Mouse (Mus musculus) telencephalon, adult 2 months (tissue): ENCODE results near the gene Mta1.

Experiments used
- DNase-seq: peaks from one replicate; pipeline ENCODE4 v3.0.0-alpha.2; 2011; ENCODE audit warnings: low read depth, low spot score

Mta1 gene

DNA sequence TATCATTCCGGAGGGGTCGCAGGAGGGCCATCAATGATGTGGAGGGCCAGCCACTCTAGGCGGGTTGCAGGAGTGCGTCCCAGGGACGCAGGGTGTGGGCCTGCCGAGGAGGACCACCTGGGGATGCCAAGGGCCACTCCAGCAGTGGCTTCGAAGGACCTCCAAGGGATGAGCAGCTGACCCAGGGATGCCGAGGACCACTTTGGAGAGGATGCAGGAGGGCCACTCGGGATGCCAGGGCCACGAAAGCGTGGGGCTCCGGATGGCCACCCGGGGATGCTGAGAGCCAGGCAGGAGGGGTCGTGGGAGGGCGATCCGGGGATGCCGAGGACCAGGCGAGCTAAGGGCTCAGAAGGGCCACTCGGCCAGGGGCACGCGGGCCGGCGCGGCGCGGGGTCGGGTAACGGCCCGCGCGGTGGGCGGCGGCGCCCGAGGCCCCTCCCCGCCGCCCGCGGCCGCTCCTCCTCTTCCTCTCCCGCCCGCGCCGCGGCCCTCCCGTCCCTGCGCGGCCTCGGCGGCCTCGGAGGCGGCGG is at the start of gene Mta1:
Gene Mta1, plus strand, starts transcription at position 530 of the 533 bp plus-strand sequence.
- no peak for DNase-seq

DNA sequence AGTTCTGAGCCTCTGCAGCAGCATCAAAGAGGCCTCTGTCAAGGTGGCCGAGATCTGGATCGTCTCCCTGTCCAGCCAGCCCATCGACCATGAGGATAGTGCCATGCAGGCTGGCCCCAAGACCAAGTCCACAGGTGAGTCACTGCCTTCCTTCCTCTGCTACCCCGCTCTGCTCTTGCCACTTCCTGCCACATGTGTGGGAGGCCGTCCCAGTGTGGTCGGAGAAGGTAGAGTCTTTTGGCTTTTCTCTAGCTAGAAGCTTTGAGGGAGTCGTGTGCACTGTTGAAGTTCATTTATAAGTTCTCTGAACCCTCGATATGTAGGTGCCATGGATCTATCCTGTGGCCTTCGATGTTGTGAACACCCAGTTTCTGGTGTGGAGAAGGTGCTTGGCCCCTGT is 48.2 kb upstream of the Mta1 start:
- DNase-seq: no peak

DNA sequence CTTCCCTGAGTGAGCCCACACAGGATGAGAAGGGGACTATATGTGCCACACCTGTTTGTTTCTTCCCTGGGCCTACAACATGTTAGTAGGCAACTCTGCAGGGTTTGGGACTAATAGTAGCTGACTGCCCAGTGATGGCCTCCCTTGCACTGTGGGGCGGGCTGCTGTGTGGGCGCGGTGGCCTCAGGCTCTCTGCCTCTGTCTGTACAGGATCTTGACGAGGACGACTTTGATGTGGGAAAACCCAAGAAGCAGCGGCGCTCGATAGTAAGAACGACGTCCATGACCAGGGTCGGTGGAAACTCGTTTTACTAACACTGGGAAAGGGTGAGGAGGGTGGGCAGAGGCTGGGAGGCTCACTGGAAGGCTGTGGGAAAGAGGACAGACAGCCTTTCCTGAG is 47.4 kb upstream of the Mta1 start:
- no peak for DNase-seq

DNA sequence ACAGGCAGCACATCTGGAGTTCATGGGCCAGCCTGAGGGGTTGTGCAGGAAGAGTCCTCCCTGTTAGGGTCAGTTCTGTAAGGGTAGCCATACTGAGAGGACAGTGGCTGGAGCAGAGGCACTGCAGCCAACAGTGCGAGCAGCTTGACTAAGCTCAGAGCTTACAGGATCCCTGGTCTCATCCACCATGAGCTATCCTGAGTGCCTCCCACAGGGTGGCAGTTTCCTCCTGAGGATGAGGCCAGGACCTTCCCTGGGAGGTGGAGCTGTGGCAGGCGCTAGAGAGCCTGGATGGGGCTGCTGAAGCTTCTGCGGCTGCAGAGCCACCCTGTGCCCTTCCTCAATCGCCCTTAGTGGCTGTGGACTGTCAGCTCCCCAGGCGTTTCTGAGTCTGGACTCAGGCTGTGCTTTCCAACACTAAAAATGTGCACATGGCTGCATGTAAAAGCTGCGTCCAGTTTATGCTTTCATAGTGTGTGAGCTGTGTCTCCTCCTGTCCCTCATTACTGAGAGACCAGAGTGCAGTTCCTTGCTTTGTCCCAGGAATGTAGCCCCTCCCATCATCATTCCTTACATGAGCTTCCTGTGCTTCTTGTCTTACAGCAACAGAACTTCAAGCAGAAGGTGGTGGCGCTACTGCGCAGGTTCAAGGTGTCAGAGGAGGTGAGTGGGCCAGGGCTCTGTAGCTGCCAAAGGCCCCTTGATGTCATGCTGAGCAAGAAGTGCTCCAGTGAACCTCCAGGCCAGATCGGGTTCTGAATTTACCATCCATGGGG is 46.3 kb upstream of the Mta1 start:
- DNase-seq: no peak

DNA sequence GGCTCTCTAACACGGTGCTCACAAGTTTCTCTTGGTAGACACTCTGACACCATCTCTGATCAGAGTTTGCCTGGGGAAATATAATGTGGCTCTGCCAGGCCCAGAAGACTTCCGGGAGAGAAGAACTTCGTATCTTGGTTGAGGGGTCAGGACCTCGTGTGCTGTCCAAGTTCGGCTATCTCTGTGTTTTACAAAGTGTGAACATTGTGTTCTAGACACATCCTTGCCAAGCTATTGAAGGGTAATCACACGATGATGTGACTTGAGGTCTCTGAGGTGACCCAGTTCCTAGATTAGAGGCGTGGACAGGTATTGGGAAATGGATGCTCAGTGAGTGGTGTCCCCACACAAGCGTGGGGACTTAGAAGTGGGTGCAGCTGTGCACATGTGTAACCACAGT is 42.0 kb upstream of the Mta1 start:
- DNase-seq: no peak

DNA sequence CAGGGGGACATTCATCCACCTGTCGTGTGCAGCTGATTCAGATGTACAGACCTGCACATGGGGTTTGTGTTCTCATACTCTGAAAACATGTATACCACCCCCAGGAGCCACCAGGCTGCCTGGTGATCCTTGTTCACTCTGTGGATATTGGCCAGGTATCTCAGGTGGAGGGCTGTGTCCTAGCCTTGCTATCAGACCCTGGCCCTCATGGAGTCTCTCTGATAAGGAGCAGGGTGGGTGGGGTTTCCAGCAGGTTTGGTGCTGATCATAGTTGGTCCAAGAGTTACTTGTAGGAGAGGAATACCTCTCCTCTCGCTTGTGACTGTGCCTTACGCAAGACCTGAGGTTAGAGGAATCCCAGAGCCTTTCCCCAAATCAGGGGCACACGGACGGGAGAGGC is 37.9 kb upstream of the Mta1 start:
- no peak for DNase-seq

DNA sequence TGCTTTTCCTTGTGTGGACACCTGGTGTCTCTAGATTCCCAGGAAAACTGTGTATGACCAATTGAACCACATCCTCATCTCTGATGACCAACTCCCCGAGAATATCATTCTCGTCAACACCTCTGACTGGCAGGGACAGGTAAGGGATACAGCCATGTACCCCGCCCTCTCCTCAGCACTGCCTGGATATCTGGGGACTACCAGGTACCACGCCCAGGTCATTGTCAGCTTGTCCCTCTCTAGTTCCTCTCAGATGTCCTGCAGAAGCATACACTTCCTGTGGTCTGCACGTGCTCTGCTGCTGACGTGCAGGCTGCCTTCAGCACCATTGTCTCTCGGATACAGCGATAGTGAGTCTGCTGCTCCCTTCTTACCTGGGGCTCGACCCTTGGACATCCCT is 36.5 kb upstream of the Mta1 start:
- DNase-seq: no peak

DNA sequence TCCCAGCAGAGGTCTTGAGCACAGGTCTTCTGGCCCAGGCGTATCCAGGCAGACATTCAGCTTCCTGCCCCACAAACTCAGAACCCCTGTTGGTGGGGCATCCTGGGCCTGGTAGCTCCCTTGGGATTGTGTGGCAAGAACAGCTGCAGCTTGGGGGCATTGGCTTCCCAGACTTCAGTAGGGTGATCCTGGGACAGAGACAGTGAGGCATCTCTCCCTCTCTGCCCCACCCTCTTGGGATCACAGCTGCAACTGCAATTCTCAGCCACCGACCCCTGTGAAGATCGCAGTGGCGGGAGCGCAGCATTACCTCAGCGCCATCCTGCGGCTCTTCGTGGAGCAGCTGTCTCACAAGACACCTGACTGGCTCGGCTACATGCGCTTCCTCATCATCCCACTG is 35.9 kb upstream of the Mta1 start:
- DNase-seq: no peak

DNA sequence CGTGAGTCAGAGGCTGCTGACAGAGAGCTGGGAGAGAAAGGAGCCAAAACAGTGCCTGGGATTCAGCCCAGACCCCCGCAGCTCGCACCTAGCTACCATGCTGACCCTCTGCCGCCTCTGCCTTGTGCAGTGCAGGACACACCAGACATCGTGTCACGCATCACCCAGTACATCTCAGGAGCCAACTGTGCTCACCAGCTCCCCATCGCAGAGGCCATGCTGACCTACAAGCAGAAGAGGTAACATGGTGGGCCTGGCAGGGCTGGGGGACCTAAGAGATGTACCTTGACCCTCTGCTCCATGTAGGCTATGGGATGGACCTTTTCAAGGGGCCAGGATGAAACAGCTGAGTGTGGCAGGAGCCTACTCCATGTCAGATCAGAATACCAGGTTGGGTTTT is 34.4 kb upstream of the Mta1 start:
- no peak for DNase-seq

DNA sequence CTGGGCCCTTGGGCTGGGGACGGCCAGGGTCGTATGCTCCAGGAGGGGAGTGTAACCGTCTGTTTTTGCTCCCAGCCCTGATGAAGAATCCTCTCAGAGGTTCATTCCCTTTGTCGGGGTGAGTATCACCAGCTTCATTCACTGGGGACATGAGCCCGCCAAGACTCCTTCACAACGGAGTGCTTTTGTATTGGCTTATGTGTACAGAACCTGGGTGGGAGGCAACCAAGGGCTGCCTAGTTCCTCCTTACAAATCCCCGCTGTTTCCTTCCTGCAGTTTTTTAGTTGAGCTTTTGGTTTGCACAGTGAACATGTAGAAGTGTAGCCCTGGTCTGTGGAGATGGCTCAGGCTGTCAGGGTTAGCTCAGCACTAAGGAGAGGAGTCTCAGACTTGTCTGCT is 30.1 kb upstream of the Mta1 start:
- DNase-seq: no peak

DNA sequence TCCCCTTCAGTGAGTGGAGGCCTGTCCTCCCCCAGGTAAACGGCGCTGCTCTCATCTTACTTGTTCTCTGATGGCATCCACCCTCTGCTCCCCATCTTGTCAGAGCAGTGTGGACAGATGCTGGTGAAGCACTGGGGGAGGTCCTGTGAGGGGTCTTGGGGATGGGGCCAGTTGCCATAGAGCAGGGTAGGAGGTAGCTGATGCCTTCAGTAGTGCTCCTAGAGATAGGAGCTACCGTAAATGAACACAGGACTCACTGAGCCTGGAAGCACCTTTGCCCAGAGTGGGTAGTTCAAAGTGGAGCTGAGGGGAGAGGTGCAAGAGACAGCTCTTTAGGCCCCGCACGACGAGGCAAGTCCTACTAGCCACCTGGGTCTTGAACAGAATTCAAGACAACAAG is 28.7 kb upstream of the Mta1 start:
- no peak for DNase-seq

DNA sequence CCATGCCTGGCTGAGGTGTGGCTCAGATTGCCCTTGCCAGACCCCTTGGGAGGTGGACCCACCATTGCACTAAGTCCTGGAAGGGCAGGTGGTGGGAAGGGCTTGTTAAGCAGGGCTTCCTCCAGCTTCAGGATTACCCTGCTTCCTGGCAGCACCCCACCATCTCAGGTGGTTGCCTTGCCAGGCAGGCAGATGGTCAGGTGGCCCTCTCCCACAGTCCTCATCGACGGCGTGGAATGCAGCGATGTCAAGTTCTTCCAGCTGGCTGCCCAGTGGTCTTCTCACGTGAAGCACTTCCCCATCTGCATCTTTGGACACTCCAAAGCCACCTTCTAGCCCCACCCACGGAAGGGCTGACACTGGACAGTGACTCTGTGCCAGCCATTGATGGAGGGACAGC is 26.8 kb upstream of the Mta1 start:
- peak; percentile 10 for DNase-seq

DNA sequence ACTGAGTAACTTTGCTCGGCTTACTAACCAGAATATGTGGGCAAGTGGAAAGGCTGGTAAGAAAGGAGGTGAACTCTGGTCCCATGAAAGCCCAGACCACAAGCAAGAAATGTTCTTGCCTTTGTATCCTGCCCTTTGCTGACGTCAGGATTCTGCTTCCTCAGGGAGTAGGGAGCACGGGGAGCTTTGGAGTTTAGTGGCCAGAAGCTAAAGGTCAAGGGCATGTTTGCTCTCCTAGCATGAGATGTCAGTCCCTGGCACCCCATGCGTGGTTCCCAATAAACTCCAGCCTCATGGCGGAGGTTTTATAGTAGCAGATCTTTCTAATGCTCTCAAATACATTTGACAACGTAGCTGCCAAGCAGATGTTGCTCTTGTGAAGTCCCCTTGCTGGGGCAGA is 26.3 kb upstream of the Mta1 start:
- DNase-seq: no peak

DNA sequence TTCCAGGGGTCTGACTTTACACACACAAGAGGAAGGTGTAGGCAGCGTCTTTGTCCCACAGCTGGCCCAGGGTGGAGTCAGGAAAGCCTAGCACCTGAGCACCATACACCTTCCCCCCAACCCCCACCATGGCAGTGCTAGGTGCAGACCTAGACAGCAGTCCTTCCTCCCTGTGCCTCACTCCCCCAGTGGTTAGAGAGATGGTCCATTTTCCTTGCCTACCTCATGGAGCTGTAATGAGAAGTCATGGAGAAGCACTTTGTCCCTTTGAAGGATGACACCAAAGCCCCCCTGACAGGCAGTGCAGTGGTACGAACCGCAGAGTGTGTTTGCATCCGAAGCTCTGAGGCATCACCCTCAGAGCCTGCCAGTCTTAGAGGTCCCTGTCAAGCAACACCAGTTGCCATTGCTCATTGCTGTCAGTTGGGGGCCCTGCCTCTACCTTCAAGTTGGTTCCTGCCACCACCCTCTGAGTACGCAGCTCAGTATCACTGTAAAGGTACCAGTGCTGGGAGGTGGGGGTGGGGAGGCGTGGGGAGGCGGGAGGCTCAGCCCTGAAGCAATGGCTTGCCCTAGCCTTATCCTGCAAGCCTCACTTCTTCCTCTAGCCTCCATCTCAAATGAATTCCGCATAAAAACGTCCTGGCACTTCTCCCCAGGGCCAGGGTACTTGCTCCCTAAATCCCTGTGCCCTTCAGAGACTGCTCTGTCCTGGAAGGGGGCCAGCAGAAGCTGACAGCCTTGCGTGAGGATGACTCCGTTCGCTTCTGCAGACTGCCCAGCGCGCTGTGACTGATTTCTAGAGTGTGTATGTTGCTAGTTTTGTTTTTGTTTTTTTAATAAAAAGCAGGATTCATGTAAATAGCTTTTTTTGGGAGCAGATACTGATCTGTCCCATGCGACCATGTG is 24.4 kb upstream of the Mta1 start:
- DNase-seq: peak; percentile 19

DNA sequence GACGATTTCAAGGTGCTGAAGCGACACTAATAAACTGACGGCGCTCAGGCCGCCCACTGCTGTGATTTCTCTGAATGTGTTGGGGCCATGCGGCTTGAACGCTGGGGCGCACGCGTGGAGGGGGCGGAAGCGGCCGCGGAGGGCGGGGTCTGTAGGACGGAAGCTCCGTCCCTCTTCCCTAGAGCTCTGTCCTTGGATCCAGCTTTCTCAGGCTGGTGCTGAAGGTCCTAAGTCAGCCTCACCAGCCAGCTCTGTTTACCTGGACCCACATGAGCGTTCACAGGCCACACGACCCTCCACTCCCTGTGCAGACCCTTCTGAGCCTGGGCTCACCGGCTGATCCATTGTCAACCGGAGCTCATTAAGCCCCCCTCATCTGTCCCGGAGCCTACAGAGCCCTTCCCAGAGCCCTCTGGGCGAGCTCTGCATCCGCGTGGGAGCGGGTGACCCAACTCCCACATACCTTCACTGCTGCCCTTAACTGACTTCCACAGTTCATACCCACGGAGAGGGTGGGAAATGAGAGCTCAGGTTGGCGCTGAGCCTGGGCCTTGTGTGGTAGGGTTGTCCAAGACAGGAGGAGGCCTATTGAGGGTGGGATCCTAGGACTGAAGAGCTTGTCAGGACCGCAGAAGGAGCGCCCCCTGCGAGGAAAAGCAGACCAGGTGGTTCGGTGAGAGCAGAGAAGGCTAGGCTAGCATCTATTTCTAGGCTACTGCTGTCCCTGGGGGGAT is 23.6 kb upstream of the Mta1 start, which contains the start of gene Tex22:
Gene Tex22, plus strand, starts transcription at position 174 of the 734 bp plus-strand sequence.
- DNase-seq: peak; percentile 78

DNA sequence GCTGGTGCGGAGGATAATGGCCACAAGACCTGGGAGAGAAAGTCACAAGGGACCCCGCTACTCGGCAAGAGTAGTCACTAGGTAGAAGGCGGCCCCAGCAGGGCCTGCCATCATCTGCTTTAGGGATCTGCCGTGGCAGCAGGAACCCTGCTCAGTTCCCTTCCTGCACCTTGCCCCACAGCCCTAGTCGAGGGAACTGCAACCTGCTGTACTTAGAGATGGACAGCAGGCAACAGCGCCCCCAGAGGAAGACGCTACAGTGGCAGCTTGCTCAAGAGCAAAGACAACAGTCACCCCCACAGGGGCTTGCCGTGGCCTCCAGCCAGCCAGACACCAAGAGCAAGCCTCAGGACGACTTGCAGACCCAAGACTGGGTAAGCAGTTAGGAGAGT is 23.0 kb upstream of the Mta1 start:
- DNase-seq: peak; percentile 74

DNA sequence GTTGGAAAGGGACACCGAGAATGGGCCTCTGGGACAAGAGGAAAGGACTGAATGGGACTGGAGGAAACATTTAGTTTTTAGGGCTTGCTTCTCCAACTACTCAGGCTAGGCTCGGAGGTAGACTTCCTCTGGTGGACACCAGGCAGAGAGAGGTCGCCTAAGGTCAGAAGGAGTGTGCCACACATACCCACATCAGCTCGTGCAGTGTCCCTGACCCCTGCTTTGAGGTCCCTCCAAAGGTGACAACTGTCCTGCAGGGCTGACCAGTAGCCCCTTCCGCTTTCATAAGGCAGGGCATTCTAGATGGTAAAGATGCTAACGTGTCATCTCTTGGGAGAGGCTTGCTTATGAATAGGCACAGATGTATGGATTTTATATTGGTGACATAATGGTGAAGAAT is 22.6 kb upstream of the Mta1 start:
- no peak for DNase-seq

DNA sequence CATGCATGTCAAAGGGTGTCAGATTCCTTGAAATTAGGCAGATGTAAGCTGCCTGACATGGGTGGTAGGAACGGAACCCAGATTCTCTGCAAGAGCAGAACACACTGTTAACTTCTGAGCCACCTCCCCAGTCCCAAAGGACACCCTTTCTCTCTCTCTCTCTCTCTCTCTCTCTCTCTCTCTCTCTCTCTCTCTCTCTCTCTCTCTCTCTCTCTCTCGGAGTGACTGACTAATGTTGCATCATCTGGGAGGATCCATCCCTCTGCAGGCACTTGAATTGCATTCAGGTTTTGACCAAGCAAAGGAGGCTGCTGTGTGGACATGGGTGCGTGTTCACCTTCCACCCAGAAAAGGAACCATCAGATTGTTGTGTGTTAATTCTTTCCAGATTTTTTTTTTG is 10.8 kb upstream of the Mta1 start:
- no peak for DNase-seq

DNA sequence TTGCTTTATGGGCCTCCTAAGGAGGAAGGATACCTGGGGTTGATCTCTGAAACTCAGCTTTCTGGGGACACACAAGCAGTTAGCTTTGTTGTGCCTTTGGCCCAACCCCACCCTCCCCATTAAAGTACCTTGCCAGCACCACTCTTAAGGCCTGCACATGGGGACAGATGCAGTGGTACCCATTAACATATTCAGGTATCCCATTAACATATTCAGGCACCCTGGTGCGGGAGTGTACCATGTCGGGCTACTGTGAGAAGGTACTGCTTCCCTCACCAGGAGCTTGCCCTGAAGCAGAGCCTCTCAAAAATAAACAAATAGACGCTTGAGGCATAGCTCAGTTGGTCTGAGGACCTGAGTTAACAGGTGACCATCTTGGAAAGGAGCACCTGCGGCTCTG is 10.1 kb upstream of the Mta1 start:
- no peak for DNase-seq

DNA sequence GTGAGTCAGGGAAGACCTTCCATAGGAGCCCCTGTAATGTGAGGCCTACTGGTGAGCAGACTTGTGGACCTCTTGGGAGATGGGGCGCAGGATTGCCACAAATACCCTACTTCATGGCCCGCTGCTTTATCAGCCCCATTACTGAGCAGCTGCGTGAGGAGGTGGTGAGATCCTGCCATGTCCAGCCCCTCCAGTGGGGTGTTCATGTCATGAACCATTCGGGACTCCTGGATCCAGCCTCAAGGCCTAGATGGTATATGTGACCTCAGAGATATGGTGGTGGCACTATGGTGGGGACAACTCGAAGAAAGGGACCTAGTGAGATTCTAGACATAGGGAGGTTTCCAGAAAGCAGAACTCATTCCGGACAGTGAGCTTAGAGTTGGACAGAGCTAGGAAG is 9.0 kb upstream of the Mta1 start:
- DNase-seq: no peak

DNA sequence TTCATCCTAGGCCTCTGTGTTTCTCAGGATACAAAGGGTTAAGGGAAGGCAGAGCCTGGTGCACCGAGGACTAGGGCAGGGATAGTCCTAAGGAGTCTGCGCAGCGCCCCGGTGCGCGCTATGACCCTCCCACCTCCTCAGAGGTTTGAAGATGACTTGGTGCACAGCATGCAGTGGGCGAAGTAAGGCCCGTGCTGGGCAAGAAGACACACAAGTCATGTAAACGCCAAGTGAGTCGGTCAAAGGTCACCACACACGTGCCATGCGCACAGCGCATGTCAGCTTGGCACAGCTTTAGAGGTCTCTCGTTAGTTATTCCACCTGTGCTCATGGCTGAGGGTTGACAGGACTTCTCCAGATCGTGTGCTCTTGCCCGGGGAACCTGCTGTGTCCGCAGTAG is 8.0 kb upstream of the Mta1 start:
- DNase-seq: no peak

DNA sequence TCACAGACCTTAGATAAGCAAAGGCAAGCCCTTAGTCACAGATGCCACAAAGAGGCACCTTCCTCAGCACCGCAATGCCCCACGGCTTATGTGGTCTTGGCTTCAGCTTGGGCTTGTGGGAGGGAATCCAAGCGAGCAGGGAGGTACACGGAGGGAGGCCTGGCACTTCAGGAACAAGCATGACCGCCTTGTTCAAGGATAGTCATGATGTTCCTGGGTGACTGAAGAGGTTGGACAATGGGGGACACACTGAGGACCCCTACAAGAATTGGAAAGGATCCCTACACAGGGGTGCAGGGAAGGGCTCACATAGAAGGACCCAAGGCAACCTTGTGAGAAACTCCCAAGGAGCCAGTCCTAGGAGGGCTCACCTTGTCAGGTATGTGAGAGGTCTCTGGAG is 1.0 kb upstream of the Mta1 start:
- no peak for DNase-seq
